Mouse (Mus musculus) spleen, adult 12 weeks (tissue): ENCODE measurements around the gene Nop56.

ENCODE experiments used
- DNase-seq: peaks from one replicate; pipeline ENCODE4 v3.0.0; 2022; ENCODE audit warnings: low spot score

Gene Nop56

GRCm38 (mm10) chr2:130274149-130274861, at the start of gene Nop56:
Nop56 (plus strand) TSS chr2:130274430.
- peak; percentile 100 for DNase-seq

DNA sequence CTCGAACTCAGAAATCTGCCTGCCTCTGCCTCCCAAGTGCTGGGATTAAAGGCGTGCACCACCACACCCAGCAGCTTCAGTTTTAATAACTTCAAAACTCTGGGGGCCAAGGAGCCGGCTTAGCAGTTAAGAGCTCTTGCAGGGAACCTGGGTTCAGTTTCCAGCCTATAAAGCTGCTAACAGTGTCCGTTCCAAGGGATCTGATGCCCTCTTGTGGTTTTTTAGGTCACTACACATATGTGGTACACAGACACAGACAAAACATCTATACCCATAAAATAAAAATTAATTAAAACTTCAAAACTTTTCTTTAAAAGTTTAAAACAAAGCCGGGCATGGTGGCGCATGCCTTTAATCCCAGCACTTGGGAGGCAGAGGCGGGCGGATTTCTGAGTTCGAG, 27.3 kb upstream of the Nop56 start:
- DNase-seq: no peak

DNA sequence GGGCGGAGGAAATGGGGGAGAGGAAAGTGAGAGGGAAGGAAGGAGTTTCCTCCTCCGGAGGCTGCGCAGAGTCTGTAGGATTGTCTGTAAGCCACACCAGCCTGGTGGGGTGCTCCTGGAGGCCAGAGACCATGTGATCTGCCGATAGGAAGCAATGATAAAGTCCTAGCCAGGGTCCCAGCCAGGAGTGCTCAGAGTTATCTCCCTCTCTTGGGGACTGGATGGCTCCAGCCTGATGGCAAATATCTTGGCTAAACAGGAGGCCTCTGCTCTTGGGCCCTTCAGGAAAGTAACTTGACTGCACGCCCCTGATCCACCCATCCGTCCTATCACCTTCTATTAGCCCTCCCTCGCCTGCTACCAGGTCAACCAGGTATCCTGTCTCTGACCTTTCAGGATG, 26.0 kb upstream of the Nop56 start:
- no peak for DNase-seq

DNA sequence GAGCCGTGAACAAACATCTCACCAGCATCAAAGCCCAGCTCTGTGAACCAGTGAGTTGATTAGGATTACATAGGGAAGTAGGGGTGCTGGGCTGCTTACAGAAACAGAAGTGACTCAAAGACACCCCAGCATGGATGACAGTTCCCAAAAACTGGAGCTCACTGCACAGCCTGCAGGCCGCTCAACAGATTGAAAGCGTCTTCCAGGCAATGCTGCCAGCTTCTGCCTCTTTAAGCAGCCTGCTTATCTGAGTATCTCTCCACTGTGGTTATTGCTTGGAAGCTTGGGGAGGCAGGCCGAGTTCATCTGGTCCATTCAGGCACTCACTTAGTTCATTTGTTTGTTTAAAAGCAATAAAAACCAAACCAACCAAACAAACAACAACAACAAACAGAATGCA, 17.5 kb upstream of the Nop56 start:
- no peak for DNase-seq

GRCm38 (mm10) chr2:130260822-130261221, 13.4 kb upstream of the Nop56 start:
- DNase-seq: no peak

- DNase-seq: no peak
Observed at GRCm38 (mm10) chr2:130261914-130262313, 12.3 kb upstream of the Nop56 start.

GRCm38 (mm10) chr2:130262398-130262797, 11.8 kb upstream of the Nop56 start:
- DNase-seq: no peak

GRCm38 (mm10) chr2:130265520-130265919, 8.7 kb upstream of the Nop56 start:
- no peak for DNase-seq

DNA sequence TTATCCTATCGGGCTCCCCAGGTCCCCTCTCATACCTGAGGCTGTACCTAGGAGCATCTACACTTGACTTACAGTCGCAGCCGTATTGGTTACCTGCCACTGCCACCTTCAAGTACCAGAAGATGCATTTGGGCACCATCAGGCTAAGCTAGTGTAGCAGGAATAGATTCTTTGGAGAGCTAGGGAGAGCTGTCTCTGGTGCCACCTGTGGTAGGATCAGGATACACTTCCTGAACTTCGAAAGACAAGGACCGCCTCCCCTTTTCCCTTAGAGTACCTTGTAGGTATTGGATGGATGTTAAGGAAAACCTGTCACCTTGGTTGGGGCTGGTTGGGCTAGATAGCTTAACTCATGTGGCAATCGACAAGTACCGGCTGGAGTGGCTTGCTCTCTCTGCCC, 6.2 kb upstream of the Nop56 start:
- no peak for DNase-seq

- no peak for DNase-seq
Observed at GRCm38 (mm10) chr2:130273732-130274131, 498 bp upstream of the Nop56 start.

DNA sequence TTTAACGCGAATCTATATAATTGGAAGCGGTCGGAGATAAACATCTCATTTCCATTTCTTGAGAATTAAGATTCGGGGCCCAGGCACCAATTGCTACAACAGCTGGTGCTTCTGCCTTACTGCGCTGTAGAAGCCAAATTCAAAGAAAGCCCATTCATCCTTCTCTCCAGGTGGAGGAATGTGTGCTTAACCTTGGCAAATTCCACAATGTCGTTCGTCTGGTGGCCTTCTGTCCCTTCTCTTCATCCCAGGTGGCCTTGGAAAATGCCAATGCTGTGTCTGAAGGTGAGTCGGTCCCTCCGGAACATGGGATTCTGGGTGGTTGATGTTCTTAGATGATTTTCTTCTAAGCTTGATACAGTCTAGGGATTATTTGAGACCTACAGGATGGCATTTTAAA, 632 bp downstream of the Nop56 start:
- DNase-seq: no peak

GRCm38 (mm10) chr2:130275649-130276048, 1.4 kb downstream of the Nop56 start:
- DNase-seq: peak; percentile 76

GRCm38 (mm10) chr2:130279600-130280091, 5.4 kb downstream of the Nop56 start:
- no peak for DNase-seq

DNA sequence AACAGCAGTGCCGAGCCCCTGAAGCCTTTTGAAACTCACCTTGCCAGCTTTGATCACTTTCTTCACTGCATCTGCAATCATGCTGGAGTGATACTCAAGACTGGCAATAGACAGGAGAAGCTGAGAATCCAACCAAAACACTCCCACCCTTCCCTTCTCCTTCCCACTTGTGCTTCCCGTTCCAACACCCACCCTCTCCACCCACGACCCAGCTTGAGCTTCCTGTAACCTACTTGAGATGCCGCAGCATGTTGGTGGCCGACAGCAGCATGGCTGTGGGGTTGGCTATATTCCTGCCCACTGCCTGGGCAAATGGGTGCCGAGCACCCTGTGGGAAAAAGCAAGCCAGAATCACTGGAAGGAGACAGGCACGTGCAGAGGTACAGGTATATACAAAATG, 6.0 kb downstream of the Nop56 start:
- no peak for DNase-seq

DNA sequence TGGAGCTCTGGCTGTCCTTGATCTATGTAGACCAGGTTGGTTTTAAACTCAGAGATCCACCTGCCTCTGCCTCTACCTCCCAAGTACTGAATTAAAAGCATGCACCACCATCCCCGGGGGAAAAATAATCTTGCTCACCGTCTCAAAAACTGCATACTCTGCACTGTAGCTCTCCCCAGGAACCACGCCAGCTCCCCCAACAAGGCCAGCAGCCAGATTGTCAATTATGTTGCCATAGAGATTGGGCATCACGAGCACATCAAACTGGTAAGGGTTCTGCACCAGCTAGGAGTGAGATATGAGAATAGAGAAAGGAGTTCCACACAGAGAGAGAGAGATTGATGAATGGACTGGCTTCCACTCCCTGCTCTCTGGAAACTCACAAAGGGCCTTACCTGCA, 6.6 kb downstream of the Nop56 start:
- no peak for DNase-seq

- peak; percentile 69 for DNase-seq
Observed at GRCm38 (mm10) chr2:130283854-130284654, 9.8 kb downstream of the Nop56 start, which contains the start of gene Idh3b. Idh3b (minus strand) TSS chr2:130284547.

- no peak for DNase-seq
Observed at GRCm38 (mm10) chr2:130289086-130289485, 14.9 kb downstream of the Nop56 start.

- DNase-seq: no peak
Observed at GRCm38 (mm10) chr2:130291434-130291833, 17.2 kb downstream of the Nop56 start.

DNA sequence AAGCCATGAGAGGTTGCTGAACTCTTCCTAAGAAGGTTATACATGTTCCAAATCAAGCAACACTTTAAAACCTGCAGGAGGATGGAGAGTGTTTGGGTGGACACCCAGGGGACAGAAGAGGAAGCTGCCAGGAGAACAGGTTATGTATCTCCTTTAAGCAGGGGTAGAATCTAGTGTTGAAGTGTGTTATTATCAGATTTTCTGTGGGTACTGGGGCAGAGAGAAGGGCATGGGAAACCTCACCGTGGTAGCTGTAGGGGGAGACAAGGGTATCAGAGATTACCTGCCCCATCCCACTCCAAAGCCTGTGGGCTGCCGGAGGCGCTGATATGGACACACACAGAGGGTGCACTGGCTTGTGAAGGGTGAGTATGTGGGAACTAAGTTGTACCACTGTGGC, 18.8 kb downstream of the Nop56 start:
- DNase-seq: no peak

DNA sequence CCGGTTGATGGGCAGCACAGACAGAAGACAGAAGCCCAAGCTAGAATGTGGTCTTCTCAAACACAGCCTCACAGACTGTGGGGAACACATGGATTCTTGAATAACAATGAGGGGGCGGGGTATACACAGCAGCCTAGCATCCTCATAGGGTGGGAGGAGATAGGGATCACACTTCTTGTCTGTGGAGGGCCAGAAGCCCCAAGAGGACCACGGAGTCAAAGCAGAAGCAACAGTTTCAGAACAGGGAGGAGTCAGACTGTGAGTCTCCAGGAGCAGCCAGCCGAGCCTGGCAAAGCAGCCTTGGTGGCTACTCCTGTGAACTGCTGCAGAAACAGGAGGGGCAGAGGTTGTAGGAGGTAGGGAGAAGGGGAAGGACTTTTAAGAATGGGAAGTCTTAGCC, 19.3 kb downstream of the Nop56 start:
- DNase-seq: no peak

GRCm38 (mm10) chr2:130294218-130294935, 20.1 kb downstream of the Nop56 start:
- DNase-seq: no peak

GRCm38 (mm10) chr2:130294936-130295277, 20.7 kb downstream of the Nop56 start, which contains the start of gene Ebf4:
Ebf4 (plus strand) TSS chr2:130295169.
- no peak for DNase-seq
